Mouse (Mus musculus) liver, adult 2 months (tissue): ENCODE measurements at regions not wholly inside any gene's neighbourhood (a gene's known extent, or its start where the extent isn't known, plus 50 kb on each side); places are given as distances from the start of the nearest gene placed in this dataset.

Experiments used
- CTCF ChIP-seq: fragments of 200-500 bp; IDR thresholded peaks from 2 replicates; pipeline ENCODE4 v1.5.1; 2011; ENCODE audit warnings: low read depth, low read length, control low read depth
- POLR2A ChIP-seq: fragments of 200-500 bp; IDR thresholded peaks from 2 replicates; pipeline ENCODE4 v1.6.1; 2011; ENCODE audit warnings: low read length, control low read depth; ENCODE audit not compliant: insufficient read depth; ENCODE audit errors: extremely low read depth

GRCm38 (mm10) chr16:76108464-76108863 is 86.4 kb upstream of the Samsn1 start:
- no peak for TF ChIP-seq CTCF
- TF ChIP-seq POLR2A: no peak
